Mouse (Mus musculus) retina, embryonic 14.5 days (tissue): ENCODE results near the gene Ppp1r12c.

Experiments
- DNase-seq: peaks from one replicate; pipeline ENCODE4 v3.0.0-alpha.2; 2015; ENCODE audit warnings: low spot score

Ppp1r12c gene

GRCm38 (mm10) chr7:4431548-4431947 is 69.9 kb downstream of the Ppp1r12c start:
- peak; percentile 77 for DNase-seq
